Mouse (Mus musculus) brain, embryonic 14.5 days (tissue): Measurements from ENCODE around the gene Fam57b.

Source experiments
- CTCF ChIP-seq: fragments of 200-500 bp; IDR thresholded peaks from 2 replicates; pipeline ENCODE4 v1.5.1; 2012; ENCODE audit warnings: inconsistent platforms, mild to moderate bottlenecking, moderate library complexity, borderline replicate concordance; ENCODE audit not compliant: insufficient read depth, insufficient read length; ENCODE audit errors: extremely low read depth
- POLR2A ChIP-seq: fragments of 200-500 bp; IDR thresholded peaks from 2 replicates; pipeline ENCODE4 v1.6.1; 2012; ENCODE audit warnings: mild to moderate bottlenecking, inconsistent platforms, borderline replicate concordance; ENCODE audit not compliant: poor library complexity, insufficient read depth, insufficient read length, severe bottlenecking; ENCODE audit errors: extremely low read depth

DNA sequence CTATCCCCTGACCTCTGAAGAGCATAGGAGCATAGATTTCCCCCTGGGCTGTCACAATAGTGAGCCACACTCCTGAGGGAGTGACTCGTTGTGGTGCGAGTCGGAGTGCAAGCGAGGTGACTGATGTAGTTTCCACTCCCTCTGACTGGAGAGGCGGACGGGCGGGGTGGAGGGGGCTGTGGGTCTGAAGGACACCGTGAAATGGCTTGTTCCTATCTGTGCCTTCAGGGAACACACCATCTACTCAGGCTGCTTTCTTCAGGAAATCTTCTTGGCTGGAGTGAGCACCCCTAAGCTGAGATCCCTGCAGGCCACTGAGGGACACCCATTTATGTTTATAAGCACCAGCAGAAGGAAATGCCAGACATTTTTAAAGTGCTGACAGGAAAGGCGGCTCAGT, 25.3 kb downstream of the Fam57b start:
- TF ChIP-seq POLR2A: no peak
- no peak for TF ChIP-seq CTCF
